Mouse (Mus musculus) gastrocnemius, postnatal 14 days (tissue): ENCODE results near the gene Olfr482. TPM values are rescaled to one million over a fixed set of nuclear protein-coding genes. Genes with fewer than 3 reads are reported as not detected.

Experiments
- DNase-seq: peaks from one replicate; pipeline ENCODE4 v3.0.0; 2021; ENCODE audit warnings: mixed read lengths
- intact Hi-C: fragments of 180-260 bp; cut with DNase I; formaldehyde crosslinking; loops from one replicate; pipeline ENCODE4 v1.15.1; 2025; ENCODE audit warnings: low total_unique reads
- long read RNA-seq, 2 experiments: library from polyadenylated mRNA; stranded (forward); transcript quantifications; one replicate each; pipeline ENCODE4 v2.0.0; 2021
- total RNA-seq, 2 experiments: library from RNA; stranded (reverse); gene quantifications; 2 replicates each; pipeline ENCODE4 v1.2.3; 2021

Olfr482 gene
- total RNA-seq = 1 to 10 TPM in 1 of 2 experiments, under 1 TPM in 1; 0.76 to 1.1 TPM
- long read RNA-seq, experiment 1 = 0 reads
- long read RNA-seq, experiment 2 = 0 reads

GRCm38 (mm10) chr7:108097486-108097885 is at the start of gene Olfr482:
Gene Olfr482, minus strand, starts transcription at chr7:108097586.
- intact Hi-C loops = no loop called here
- DNase-seq = no peak

- intact Hi-C loops = no loop called here
- no peak for DNase-seq
These were observed 30.0 kb upstream of the Olfr482 start, which contains the start of gene Olfr484 for GRCm38 (mm10) chr7:108127349-108127748. Gene Olfr484, minus strand, starts transcription at chr7:108127449.

GRCm38 (mm10) chr7:108121416-108121815 is 24.0 kb upstream of the Olfr482 start:
- no peak for DNase-seq
- intact Hi-C loops = no loop called here

GRCm38 (mm10) chr7:108120681-108121080 is 23.3 kb upstream of the Olfr482 start:
- DNase-seq = no peak
- intact Hi-C loops = no loop called here

GRCm38 (mm10) chr7:108100549-108100948 is 3.2 kb upstream of the Olfr482 start, which contains the start of gene Olfr483:
Gene Olfr483, plus strand, starts transcription at chr7:108100849.
- intact Hi-C loops = no loop called here
- DNase-seq = no peak

- intact Hi-C loops = no loop called here
These were observed 17.8 kb downstream of the Olfr482 start, which contains the start of gene Olfr481 for GRCm38 (mm10) chr7:108079555-108079954. Gene Olfr481, plus strand, starts transcription at chr7:108079855.

GRCm38 (mm10) chr7:108067246-108067645 is 30.1 kb downstream of the Olfr482 start, which contains the start of gene Olfr480:
Gene Olfr480, minus strand, starts transcription at chr7:108067346.
- DNase-seq = no peak
- intact Hi-C loops = no loop called here

More at GRCm38 (mm10) chr7:108079555-108079954, 17.8 kb downstream of the Olfr482 start, which contains the start of gene Olfr481:
- DNase-seq = no peak

- intact Hi-C loops = no loop called here
- no peak for DNase-seq
These were observed 47.0 kb downstream of the Olfr482 start, which contains the start of gene Olfr479 for GRCm38 (mm10) chr7:108050393-108050792. Gene Olfr479, plus strand, starts transcription at chr7:108050693.

Other genes with a start within 250 kb of the Olfr482 start
- gene Olfr472, start 199.7 kb downstream of the Olfr482 start, total RNA-seq = not detected
- gene Olfr473, start 167.1 kb downstream of the Olfr482 start, total RNA-seq = not detected
- gene Olfr474, start 142.9 kb downstream of the Olfr482 start, total RNA-seq = not detected
- not detected for gene Olfr476, start 132.8 kb downstream of the Olfr482 start, total RNA-seq
- gene Olfr477, start 110.9 kb downstream of the Olfr482 start, total RNA-seq = not detected
- gene Olfr478, start 63.6 kb downstream of the Olfr482 start, total RNA-seq = not detected
- not detected for gene Olfr479, start 46.9 kb downstream of the Olfr482 start, total RNA-seq
- gene Olfr480, start 30.2 kb downstream of the Olfr482 start, total RNA-seq = not detected
- not detected for gene Olfr481, start 17.7 kb downstream of the Olfr482 start, total RNA-seq
- gene Olfr483, start 3.3 kb upstream of the Olfr482 start, total RNA-seq = not detected
- gene Olfr484, start 29.9 kb upstream of the Olfr482 start, total RNA-seq = not detected
- gene Olfr485, start 62.3 kb upstream of the Olfr482 start, total RNA-seq = not detected
- gene Olfr486, start 75.2 kb upstream of the Olfr482 start, total RNA-seq = not detected
- gene Olfr487, start 117.0 kb upstream of the Olfr482 start, total RNA-seq = not detected
- gene Olfr488, start 160.8 kb upstream of the Olfr482 start, total RNA-seq = not detected
- not detected for gene Olfr490, start 191.3 kb upstream of the Olfr482 start, total RNA-seq
- not detected for gene Olfr491, start 215.9 kb upstream of the Olfr482 start, total RNA-seq
- not detected for gene Olfr492, start 226.1 kb upstream of the Olfr482 start, total RNA-seq
- gene Olfr493, start 249.4 kb upstream of the Olfr482 start, total RNA-seq = not detected